Mouse (Mus musculus) thymus, postnatal 14 days (tissue): ENCODE results near the gene Slc4a4.

Experiments
- DNase-seq: peaks from one replicate; pipeline ENCODE4 v3.0.0; 2021

Slc4a4 gene

GRCm38 (mm10) chr5:88886668-88887555, at the start of gene Slc4a4:
Gene Slc4a4, plus strand, starts transcription at chr5:88886818.
- peak; percentile 17 for DNase-seq

GRCm38 (mm10) chr5:88840080-88840798, 46.4 kb upstream of the Slc4a4 start:
- no peak for DNase-seq

GRCm38 (mm10) chr5:88857311-88857710, 29.3 kb upstream of the Slc4a4 start:
- no peak for DNase-seq

- no peak for DNase-seq
Observed at GRCm38 (mm10) chr5:88857801-88858200, 28.8 kb upstream of the Slc4a4 start.

- DNase-seq = no peak
Observed at GRCm38 (mm10) chr5:88858226-88858625, 28.4 kb upstream of the Slc4a4 start.

- peak; percentile 14 for DNase-seq
Observed at GRCm38 (mm10) chr5:88862163-88862562, 24.5 kb upstream of the Slc4a4 start.

GRCm38 (mm10) chr5:88862794-88863193, 23.8 kb upstream of the Slc4a4 start:
- no peak for DNase-seq

GRCm38 (mm10) chr5:88884101-88884500, 2.5 kb upstream of the Slc4a4 start:
- peak; percentile 7 for DNase-seq

- DNase-seq = no peak
Observed at GRCm38 (mm10) chr5:88885503-88885902, 1.1 kb upstream of the Slc4a4 start.

GRCm38 (mm10) chr5:88885944-88886343, 674 bp upstream of the Slc4a4 start:
- no peak for DNase-seq

GRCm38 (mm10) chr5:88886349-88886667, 310 bp upstream of the Slc4a4 start:
- no peak for DNase-seq

- peak; percentile 5 for DNase-seq
Observed at GRCm38 (mm10) chr5:88887556-88888412, 1.2 kb downstream of the Slc4a4 start.

- DNase-seq = no peak
Observed at GRCm38 (mm10) chr5:88888413-88888700, 1.7 kb downstream of the Slc4a4 start.

- no peak for DNase-seq
Observed at GRCm38 (mm10) chr5:88889326-88889725, 2.7 kb downstream of the Slc4a4 start.

- no peak for DNase-seq
Observed at GRCm38 (mm10) chr5:88890146-88890545, 3.5 kb downstream of the Slc4a4 start.

GRCm38 (mm10) chr5:88896574-88896973, 10.0 kb downstream of the Slc4a4 start:
- no peak for DNase-seq

GRCm38 (mm10) chr5:88903111-88903510, 16.5 kb downstream of the Slc4a4 start:
- DNase-seq = no peak

GRCm38 (mm10) chr5:88903526-88903925, 16.9 kb downstream of the Slc4a4 start:
- DNase-seq = no peak

GRCm38 (mm10) chr5:88904841-88905240, 18.2 kb downstream of the Slc4a4 start:
- no peak for DNase-seq

- DNase-seq = no peak
Observed at GRCm38 (mm10) chr5:88907615-88908014, 21.0 kb downstream of the Slc4a4 start.

- no peak for DNase-seq
Observed at GRCm38 (mm10) chr5:88912629-88913028, 26.0 kb downstream of the Slc4a4 start.

- no peak for DNase-seq
Observed at GRCm38 (mm10) chr5:88915082-88915481, 28.5 kb downstream of the Slc4a4 start.

GRCm38 (mm10) chr5:88916501-88916971, 29.9 kb downstream of the Slc4a4 start:
- DNase-seq = no peak
